Mouse (Mus musculus): ENCODE measurements around the gene Rad51b. TPM values are rescaled to one million over a fixed set of nuclear protein-coding genes. Genes with fewer than 3 reads are reported as not detected.

The Rad51b gene
- polyA plus RNA-seq, 1 experiment: 13.8 TPM

- Histone ChIP-seq H3K9me3 (replicated peaks; ENCODE audit: control insufficient read depth, insufficient read depth, low read length, poor library complexity, severe bottlenecking) (no peaks in the 10 kb centered on the region), H3K27me3 (ENCODE audit: control insufficient read depth, insufficient read depth, low read length, poor library complexity, severe bottlenecking) (no peaks in the 10 kb centered on the region), H3K36me3 (ENCODE audit: control insufficient read depth, insufficient read depth, low read length, poor library complexity, severe bottlenecking) (no peaks in the 10 kb centered on the region), H3K4me1 (ENCODE audit: control insufficient read depth, insufficient read depth, low read length) (no peaks in the 10 kb centered on the region), H3K4me3 (ENCODE audit: low read depth, low read length) (no peak overlapping the region), H3K9ac (ENCODE audit: low read depth, poor library complexity, severe bottlenecking) (no peak overlapping the region), H3K27ac (ENCODE audit: insufficient read depth, low read length) (no peak overlapping the region)
- TF ChIP-seq POLR2A (IDR thresholded peaks at IDR 0.05; ENCODE audit: insufficient read depth, low read length) (no peak), EP300 (IDR thresholded peaks at IDR 0.05; ENCODE audit: insufficient read depth, low read depth, low read length) (no peak), CTCF (IDR thresholded peaks at IDR 0.05; ENCODE audit: low read depth, low read length) (no peak)
Observed at GRCm38 (mm10) chr12:79522374-79522773, 225.3 kb downstream of the Rad51b start.

- H3K4me1 ChIP-seq (ENCODE audit: control insufficient read depth, insufficient read depth, low read length): no peaks in the 10 kb centered on the region
- TF ChIP-seq EP300 (IDR thresholded peaks at IDR 0.05; ENCODE audit: insufficient read depth, low read depth, low read length) (no peak), CTCF (IDR thresholded peaks at IDR 0.05; ENCODE audit: low read depth, low read length) (no peak), POLR2A (IDR thresholded peaks at IDR 0.05; ENCODE audit: insufficient read depth, low read length) (no peak)
- H3K9me3 ChIP-seq (replicated peaks; ENCODE audit: control insufficient read depth, insufficient read depth, low read length, poor library complexity, severe bottlenecking): no peaks in the 10 kb centered on the region
- no peaks in the 10 kb centered on the region for H3K27me3 ChIP-seq (ENCODE audit: control insufficient read depth, insufficient read depth, low read length, poor library complexity, severe bottlenecking)
- no peaks in the 10 kb centered on the region for H3K36me3 ChIP-seq (ENCODE audit: control insufficient read depth, insufficient read depth, low read length, poor library complexity, severe bottlenecking)
- no peak overlapping the region for H3K4me3 ChIP-seq (ENCODE audit: low read depth, low read length)
- no peak overlapping the region for H3K27ac ChIP-seq (ENCODE audit: insufficient read depth, low read length)
- H3K9ac ChIP-seq (ENCODE audit: low read depth, poor library complexity, severe bottlenecking): no peak overlapping the region
Observed at GRCm38 (mm10) chr12:79524941-79525871, 228.1 kb downstream of the Rad51b start.

GRCm38 (mm10) chr12:79525872-79526271 is 228.8 kb downstream of the Rad51b start:
- no peaks in the 10 kb centered on the region for H3K9me3 ChIP-seq (replicated peaks; ENCODE audit: control insufficient read depth, insufficient read depth, low read length, poor library complexity, severe bottlenecking)

GRCm38 (mm10) chr12:79527222-79527621 is 230.1 kb downstream of the Rad51b start:
- H3K9ac ChIP-seq (ENCODE audit: low read depth, poor library complexity, severe bottlenecking): no peak overlapping the region
- H3K9me3 ChIP-seq (replicated peaks; ENCODE audit: control insufficient read depth, insufficient read depth, low read length, poor library complexity, severe bottlenecking): no peaks in the 10 kb centered on the region
- no peaks in the 10 kb centered on the region for H3K36me3 ChIP-seq (ENCODE audit: control insufficient read depth, insufficient read depth, low read length, poor library complexity, severe bottlenecking)
- TF ChIP-seq CTCF (IDR thresholded peaks at IDR 0.05; ENCODE audit: low read depth, low read length) (no peak), EP300 (IDR thresholded peaks at IDR 0.05; ENCODE audit: insufficient read depth, low read depth, low read length) (no peak), POLR2A (IDR thresholded peaks at IDR 0.05; ENCODE audit: insufficient read depth, low read length) (no peak)
- H3K27ac ChIP-seq (ENCODE audit: insufficient read depth, low read length): no peak overlapping the region
- H3K4me3 ChIP-seq (ENCODE audit: low read depth, low read length): no peak overlapping the region
- H3K27me3 ChIP-seq (ENCODE audit: control insufficient read depth, insufficient read depth, low read length, poor library complexity, severe bottlenecking): no peaks in the 10 kb centered on the region
- H3K4me1 ChIP-seq (ENCODE audit: control insufficient read depth, insufficient read depth, low read length): no peaks in the 10 kb centered on the region

More at GRCm38 (mm10) chr12:79525872-79526271, 228.8 kb downstream of the Rad51b start:
- Histone ChIP-seq H3K27ac (ENCODE audit: insufficient read depth, low read length) (no peak overlapping the region), H3K36me3 (ENCODE audit: control insufficient read depth, insufficient read depth, low read length, poor library complexity, severe bottlenecking) (no peaks in the 10 kb centered on the region), H3K9ac (ENCODE audit: low read depth, poor library complexity, severe bottlenecking) (no peak overlapping the region), H3K27me3 (ENCODE audit: control insufficient read depth, insufficient read depth, low read length, poor library complexity, severe bottlenecking) (no peaks in the 10 kb centered on the region), H3K4me1 (ENCODE audit: control insufficient read depth, insufficient read depth, low read length) (no peaks in the 10 kb centered on the region), H3K4me3 (ENCODE audit: low read depth, low read length) (no peak overlapping the region)
- TF ChIP-seq POLR2A (IDR thresholded peaks at IDR 0.05; ENCODE audit: insufficient read depth, low read length) (no peak), CTCF (IDR thresholded peaks at IDR 0.05; ENCODE audit: low read depth, low read length) (no peak), EP300 (IDR thresholded peaks at IDR 0.05; ENCODE audit: insufficient read depth, low read depth, low read length) (no peak)

- no peak overlapping the region for H3K4me3 ChIP-seq (ENCODE audit: low read depth, low read length)
- no peak overlapping the region for H3K9ac ChIP-seq (ENCODE audit: low read depth, poor library complexity, severe bottlenecking)
- TF ChIP-seq EP300 (IDR thresholded peaks at IDR 0.05; ENCODE audit: insufficient read depth, low read depth, low read length) (no peak), POLR2A (IDR thresholded peaks at IDR 0.05; ENCODE audit: insufficient read depth, low read length) (no peak)
- no peak overlapping the region for H3K27ac ChIP-seq (ENCODE audit: insufficient read depth, low read length)
- no peaks in the 10 kb centered on the region for H3K4me1 ChIP-seq (ENCODE audit: control insufficient read depth, insufficient read depth, low read length)
- no peaks in the 10 kb centered on the region for H3K27me3 ChIP-seq (ENCODE audit: control insufficient read depth, insufficient read depth, low read length, poor library complexity, severe bottlenecking)
- no peaks in the 10 kb centered on the region for H3K36me3 ChIP-seq (ENCODE audit: control insufficient read depth, insufficient read depth, low read length, poor library complexity, severe bottlenecking)
- H3K9me3 ChIP-seq (replicated peaks; ENCODE audit: control insufficient read depth, insufficient read depth, low read length, poor library complexity, severe bottlenecking): no peaks in the 10 kb centered on the region
Observed at GRCm38 (mm10) chr12:79530275-79530902, 233.3 kb downstream of the Rad51b start.
